Mouse (Mus musculus) 3T3-L1 (cell line): Measurements from ENCODE around the gene Alg12.
"Not testable (repeated sequence)": the region's sequence is repeated elsewhere in the genome, so short reads cannot be mapped to it uniquely, and the experiment has no call there.

Experiments
- DNase-seq: peaks from one replicate; pipeline ENCODE4 v3.0.0-alpha.2; 2015; ENCODE audit warnings: low read depth, low spot score

Alg12 gene

GRCm38 (mm10) chr15:88831482-88831881 is 12.4 kb upstream of the Alg12 start:
- no peak for DNase-seq

- no peak for DNase-seq
Measured at GRCm38 (mm10) chr15:88830696-88831095, 11.6 kb upstream of the Alg12 start.

GRCm38 (mm10) chr15:88829791-88830440 is 10.8 kb upstream of the Alg12 start:
- DNase-seq = no peak

GRCm38 (mm10) chr15:88828800-88829705 is 9.9 kb upstream of the Alg12 start:
- DNase-seq = peak; percentile 89

- peak; percentile 82 for DNase-seq
Measured at GRCm38 (mm10) chr15:88827991-88828799, 9.1 kb upstream of the Alg12 start.

- DNase-seq = no peak
Measured at GRCm38 (mm10) chr15:88827466-88827865, 8.3 kb upstream of the Alg12 start.

GRCm38 (mm10) chr15:88823376-88823775 is 4.3 kb upstream of the Alg12 start:
- no peak for DNase-seq

GRCm38 (mm10) chr15:88822513-88822912 is 3.4 kb upstream of the Alg12 start:
- no peak for DNase-seq

- no peak for DNase-seq
Measured at GRCm38 (mm10) chr15:88821403-88821802, 2.3 kb upstream of the Alg12 start.

- DNase-seq = peak; percentile 22
Measured at GRCm38 (mm10) chr15:88819906-88820303, 787 bp upstream of the Alg12 start.

GRCm38 (mm10) chr15:88815196-88815700 is 3.9 kb downstream of the Alg12 start:
- DNase-seq = no peak

GRCm38 (mm10) chr15:88814411-88815047 is 4.6 kb downstream of the Alg12 start:
- DNase-seq = peak; percentile 42

- not testable (repeated sequence) for DNase-seq
Measured at GRCm38 (mm10) chr15:88813873-88814272, 5.2 kb downstream of the Alg12 start.

GRCm38 (mm10) chr15:88813262-88813661 is 5.9 kb downstream of the Alg12 start:
- DNase-seq = no peak

- DNase-seq = no peak
Measured at GRCm38 (mm10) chr15:88810369-88810768, 8.7 kb downstream of the Alg12 start.

- no peak for DNase-seq
Measured at GRCm38 (mm10) chr15:88808121-88808520, 11.0 kb downstream of the Alg12 start.

GRCm38 (mm10) chr15:88802348-88802747 is 16.8 kb downstream of the Alg12 start:
- no peak for DNase-seq

GRCm38 (mm10) chr15:88801903-88802302 is 17.2 kb downstream of the Alg12 start:
- DNase-seq = no peak

- no peak for DNase-seq
Measured at GRCm38 (mm10) chr15:88800921-88801354, 18.2 kb downstream of the Alg12 start.

- no peak for DNase-seq
Measured at GRCm38 (mm10) chr15:88799950-88800371, 19.2 kb downstream of the Alg12 start.

- DNase-seq = not testable (repeated sequence)
Measured at GRCm38 (mm10) chr15:88794729-88795128, 24.4 kb downstream of the Alg12 start.
